Mouse (Mus musculus): Measurements from ENCODE around the gene Hhatl. TPM values are rescaled to one million over a fixed set of nuclear protein-coding genes. Genes with fewer than 3 reads are reported as not detected.

Gene Hhatl
- polyA plus RNA-seq, 1 experiment from 2014 or later, result 0.56 TPM

- WGBS, result 83% methylated on average over 3 of the region's 3 CpGs
- Histone ChIP-seq H3K36me3 (ENCODE audit: insufficient read depth, low read length) (no peaks in the 10 kb centered on the region), H3K4me3 (ENCODE audit: low read length) (no peak overlapping the region), H3K27ac (ENCODE audit: low read length) (no peak overlapping the region), H3K9ac (replicated peaks; ENCODE audit: low read length) (no peak overlapping the region), H3K9me3 (ENCODE audit: low read length) (no peaks in the 10 kb centered on the region), H3K27me3 (ENCODE audit: insufficient read depth, low read length) (no peaks in the 10 kb centered on the region), H3K4me2 (replicated peaks; ENCODE audit: low read depth, low read length) (no peak overlapping the region), H3K4me1 (ENCODE audit: insufficient read depth, low read length) (0 out of 2 replicates have a peak, but pooled peaks cover 3% of the 10 kb centered on the region)
- ATAC-seq (ENCODE audit: low FRiP score, low TSS enrichment), result no peak
These were observed 16.2 kb upstream of the Hhatl start for GRCm38 (mm10) chr9:121808511-121808910.

- Histone ChIP-seq H3K36me3 (ENCODE audit: insufficient read depth, low read length) (no peaks in the 10 kb centered on the region), H3K9me3 (ENCODE audit: low read length) (no peaks in the 10 kb centered on the region), H3K4me3 (ENCODE audit: low read length) (no peak overlapping the region), H3K27ac (ENCODE audit: low read length) (no peak overlapping the region), H3K4me1 (ENCODE audit: insufficient read depth, low read length) (0 out of 2 replicates have a peak, but pooled peaks cover 3% of the 10 kb centered on the region), H3K9ac (replicated peaks; ENCODE audit: low read length) (no peak overlapping the region), H3K4me2 (replicated peaks; ENCODE audit: low read depth, low read length) (no peak overlapping the region), H3K27me3 (ENCODE audit: insufficient read depth, low read length) (no peaks in the 10 kb centered on the region)
- 64% methylated on average over 7 of the region's 7 CpGs for WGBS
- no peak for ATAC-seq (ENCODE audit: low FRiP score, low TSS enrichment)
These were observed 15.6 kb upstream of the Hhatl start for GRCm38 (mm10) chr9:121807947-121808346.

- H3K4me3 ChIP-seq (ENCODE audit: low read length), result no peak overlapping the region
- H3K27ac ChIP-seq (ENCODE audit: low read length), result no peak overlapping the region
- no peak overlapping the region for H3K9ac ChIP-seq (replicated peaks; ENCODE audit: low read length)
- H3K36me3 ChIP-seq (ENCODE audit: insufficient read depth, low read length), result no peaks in the 10 kb centered on the region
- ATAC-seq (ENCODE audit: low FRiP score, low TSS enrichment), result no peak
- WGBS, result 74% methylated on average over 1 of the region's 1 CpGs
- no peaks in the 10 kb centered on the region for H3K9me3 ChIP-seq (ENCODE audit: low read length)
- H3K4me1 ChIP-seq (ENCODE audit: insufficient read depth, low read length), result 0 out of 2 replicates have a peak, but pooled peaks cover 3% of the 10 kb centered on the region
- H3K27me3 ChIP-seq (ENCODE audit: insufficient read depth, low read length), result no peaks in the 10 kb centered on the region
- no peak overlapping the region for H3K4me2 ChIP-seq (replicated peaks; ENCODE audit: low read depth, low read length)
These were observed 15.2 kb upstream of the Hhatl start for GRCm38 (mm10) chr9:121807546-121807945.

- Histone ChIP-seq H3K36me3 (ENCODE audit: insufficient read depth, low read length) (no peaks in the 10 kb centered on the region), H3K4me1 (ENCODE audit: insufficient read depth, low read length) (no peaks in the 10 kb centered on the region), H3K9ac (replicated peaks; ENCODE audit: low read length) (no peak overlapping the region), H3K4me2 (replicated peaks; ENCODE audit: low read depth, low read length) (no peak overlapping the region), H3K27ac (ENCODE audit: low read length) (no peak overlapping the region), H3K27me3 (ENCODE audit: insufficient read depth, low read length) (no peaks in the 10 kb centered on the region), H3K9me3 (ENCODE audit: low read length) (no peaks in the 10 kb centered on the region), H3K4me3 (ENCODE audit: low read length) (no peak overlapping the region)
- ATAC-seq (ENCODE audit: low FRiP score, low TSS enrichment), result no peak
- 52% methylated on average over 7 of the region's 7 CpGs for WGBS
These were observed 10.4 kb upstream of the Hhatl start for GRCm38 (mm10) chr9:121802747-121803146.

GRCm38 (mm10) chr9:121798887-121799520, 6.7 kb upstream of the Hhatl start:
- Histone ChIP-seq H3K4me2 (replicated peaks; ENCODE audit: low read depth, low read length) (no peak overlapping the region), H3K9ac (replicated peaks; ENCODE audit: low read length) (no peak overlapping the region), H3K27me3 (ENCODE audit: insufficient read depth, low read length) (no peaks in the 10 kb centered on the region), H3K9me3 (ENCODE audit: low read length) (no peaks in the 10 kb centered on the region), H3K4me3 (ENCODE audit: low read length) (no peak overlapping the region), H3K36me3 (ENCODE audit: insufficient read depth, low read length) (no peaks in the 10 kb centered on the region), H3K27ac (ENCODE audit: low read length) (no peak overlapping the region), H3K4me1 (ENCODE audit: insufficient read depth, low read length) (no peaks in the 10 kb centered on the region)
- 54% methylated on average over 6 of the region's 6 CpGs for WGBS
- no peak for ATAC-seq (ENCODE audit: low FRiP score, low TSS enrichment)

- WGBS, result 9% methylated on average over 12 of the region's 12 CpGs
- H3K27me3 ChIP-seq (ENCODE audit: insufficient read depth, low read length), result no peaks in the 10 kb centered on the region
- no peaks in the 10 kb centered on the region for H3K36me3 ChIP-seq (ENCODE audit: insufficient read depth, low read length)
- H3K9ac ChIP-seq (replicated peaks; ENCODE audit: low read length), result no peak overlapping the region
- no peaks in the 10 kb centered on the region for H3K4me1 ChIP-seq (ENCODE audit: insufficient read depth, low read length)
- no peak overlapping the region for H3K27ac ChIP-seq (ENCODE audit: low read length)
- no peaks in the 10 kb centered on the region for H3K9me3 ChIP-seq (ENCODE audit: low read length)
- no peak overlapping the region for H3K4me3 ChIP-seq (ENCODE audit: low read length)
- 0 out of 2 replicates have a peak overlapping the region, but pooled peaks have one; percentile 23 for H3K4me2 ChIP-seq (replicated peaks; ENCODE audit: low read depth, low read length)
- ATAC-seq (ENCODE audit: low FRiP score, low TSS enrichment), result peak; percentile 59; the same call in 1 of the 2 replicates
These were observed 5.4 kb upstream of the Hhatl start for GRCm38 (mm10) chr9:121797722-121798121.

GRCm38 (mm10) chr9:121794972-121795539, 2.7 kb upstream of the Hhatl start:
- 54% methylated on average over 1 of the region's 1 CpGs for WGBS
- peaks cover 7% of the 10 kb centered on the region; the same call in 1 of the 2 replicates for H3K4me1 ChIP-seq (ENCODE audit: insufficient read depth, low read length)
- no peaks in the 10 kb centered on the region for H3K27me3 ChIP-seq (ENCODE audit: insufficient read depth, low read length)
- no peaks in the 10 kb centered on the region for H3K9me3 ChIP-seq (ENCODE audit: low read length)
- H3K36me3 ChIP-seq (ENCODE audit: insufficient read depth, low read length), result no peaks in the 10 kb centered on the region
- no peak overlapping the region for H3K4me3 ChIP-seq (ENCODE audit: low read length)
- no peak overlapping the region for H3K4me2 ChIP-seq (replicated peaks; ENCODE audit: low read depth, low read length)
- no peak for ATAC-seq (ENCODE audit: low FRiP score, low TSS enrichment)
- H3K27ac ChIP-seq (ENCODE audit: low read length), result no peak overlapping the region
- no peak overlapping the region for H3K9ac ChIP-seq (replicated peaks; ENCODE audit: low read length)

GRCm38 (mm10) chr9:121791206-121791605, 1.1 kb downstream of the Hhatl start:
- H3K4me2 ChIP-seq (replicated peaks; ENCODE audit: low read depth, low read length), result no peak overlapping the region
- no peak overlapping the region for H3K9ac ChIP-seq (replicated peaks; ENCODE audit: low read length)
- peaks cover 7% of the 10 kb centered on the region; the same call in 1 of the 2 replicates for H3K4me1 ChIP-seq (ENCODE audit: insufficient read depth, low read length)
- 11% methylated on average over 5 of the region's 5 CpGs for WGBS
- no peak overlapping the region for H3K4me3 ChIP-seq (ENCODE audit: low read length)
- no peaks in the 10 kb centered on the region for H3K9me3 ChIP-seq (ENCODE audit: low read length)
- peak; percentile 79 for ATAC-seq (ENCODE audit: low FRiP score, low TSS enrichment)
- no peak overlapping the region for H3K27ac ChIP-seq (ENCODE audit: low read length)
- H3K36me3 ChIP-seq (ENCODE audit: insufficient read depth, low read length), result no peaks in the 10 kb centered on the region
- H3K27me3 ChIP-seq (ENCODE audit: insufficient read depth, low read length), result no peaks in the 10 kb centered on the region

- WGBS, result 68% methylated on average over 2 of the region's 2 CpGs
- Histone ChIP-seq H3K9ac (replicated peaks; ENCODE audit: low read length) (no peak overlapping the region), H3K27ac (ENCODE audit: low read length) (no peak overlapping the region), H3K4me1 (ENCODE audit: insufficient read depth, low read length) (no peaks in the 10 kb centered on the region), H3K4me3 (ENCODE audit: low read length) (no peak overlapping the region), H3K27me3 (ENCODE audit: insufficient read depth, low read length) (no peaks in the 10 kb centered on the region), H3K4me2 (replicated peaks; ENCODE audit: low read depth, low read length) (no peak overlapping the region), H3K9me3 (ENCODE audit: low read length) (no peaks in the 10 kb centered on the region), H3K36me3 (ENCODE audit: insufficient read depth, low read length) (no peaks in the 10 kb centered on the region)
- no peak for ATAC-seq (ENCODE audit: low FRiP score, low TSS enrichment)
These were observed 5.9 kb downstream of the Hhatl start for GRCm38 (mm10) chr9:121786359-121786758.

GRCm38 (mm10) chr9:121785261-121785660, 7.0 kb downstream of the Hhatl start:
- no peak overlapping the region for H3K4me2 ChIP-seq (replicated peaks; ENCODE audit: low read depth, low read length)
- no peak for ATAC-seq (ENCODE audit: low FRiP score, low TSS enrichment)
- no peaks in the 10 kb centered on the region for H3K36me3 ChIP-seq (ENCODE audit: insufficient read depth, low read length)
- no peaks in the 10 kb centered on the region for H3K9me3 ChIP-seq (ENCODE audit: low read length)
- no peak overlapping the region for H3K27ac ChIP-seq (ENCODE audit: low read length)
- no peaks in the 10 kb centered on the region for H3K4me1 ChIP-seq (ENCODE audit: insufficient read depth, low read length)
- no peak overlapping the region for H3K4me3 ChIP-seq (ENCODE audit: low read length)
- 83% methylated on average over 8 of the region's 8 CpGs for WGBS
- no peaks in the 10 kb centered on the region for H3K27me3 ChIP-seq (ENCODE audit: insufficient read depth, low read length)
- H3K9ac ChIP-seq (replicated peaks; ENCODE audit: low read length), result no peak overlapping the region
